Comparison of ENCODE assay signal across 11 mouse cellular contexts in genomic region chr12:84605860-84606259, GRCm38 (mm10). TPM values are rescaled to one million over a fixed set of nuclear protein-coding genes. Genes with fewer than 3 reads are reported as not detected.
DNase-seq lines count a peak whose midpoint lies in the region; ATAC-seq and TF ChIP-seq lines count a peak whose summit lies in the region.
"Had no signal": no experiment of that assay in that cellular context is flagged by ENCODE, and none has a peak within 500 bp of the region (broad histone marks: within the 10 kb centered on the region; RNA-seq: fewer than 3 reads in every experiment).

No protein-coding gene starts in this region.

- H3K36me3 ChIP-seq in lung, embryonic 14.5 days (ENCODE audit: insufficient read depth), result peaks cover 14% of the 10 kb centered on the region; the same call in 1 of the 2 replicates
- peaks cover 68% of the 10 kb centered on the region for H3K36me3 ChIP-seq in G1E (replicated peaks)
- H3K36me3 ChIP-seq in small intestine, adult 2 months (ENCODE audit: control insufficient read depth, insufficient read depth, low read length), result peaks cover 44% of the 10 kb centered on the region

- no peak overlapping the region for H3K4me2 ChIP-seq in lung, embryonic 14.5 days
- H3K4me2 ChIP-seq: liver, embryonic 13.5 days had no signal

- TF ChIP-seq POLR2A in small intestine, adult 2 months (IDR thresholded peaks at IDR 0.05; ENCODE audit: low read depth, low read length), result no peak

- 78% methylated on average over 7 of the region's 7 CpGs for WGBS in lung, embryonic 14.5 days
- WGBS in small intestine, adult 2 months, result 83% methylated on average over 7 of the region's 7 CpGs

- H3K9ac ChIP-seq in lung, embryonic 14.5 days, result no peak overlapping the region
- H3K9ac ChIP-seq: liver, embryonic 13.5 days had no signal

- TF ChIP-seq CTCF in lung, embryonic 14.5 days (IDR thresholded peaks at IDR 0.05; ENCODE audit: low read depth), result peak; percentile 47
- TF ChIP-seq CTCF in G1E (IDR thresholded peaks at IDR 0.05; ENCODE audit: low read depth, low read length), result peak; percentile 72
- TF ChIP-seq CTCF in small intestine, adult 2 months (IDR thresholded peaks at IDR 0.05; ENCODE audit: extremely low read depth, insufficient read length, insufficient replicate concordance, low read depth, low read length), result peak; percentile 39; the same call in 1 of the 2 replicates

- H3K27me3 ChIP-seq in lung, embryonic 14.5 days (ENCODE audit: insufficient read depth, low read length), result no peaks in the 10 kb centered on the region
- H3K27me3 ChIP-seq in G1E (ENCODE audit: insufficient read depth, low read length), result no peaks in the 10 kb centered on the region
- H3K27me3 ChIP-seq in small intestine, adult 2 months (ENCODE audit: control insufficient read depth, insufficient read depth, low read length), result no peaks in the 10 kb centered on the region
- H3K27me3 ChIP-seq: liver, embryonic 13.5 days had no signal

- H3K4me1 ChIP-seq in lung, embryonic 14.5 days (ENCODE audit: insufficient read depth), result no peaks in the 10 kb centered on the region
- H3K4me1 ChIP-seq in G1E (ENCODE audit: insufficient read depth, low read depth, low read length), result 0 out of 2 replicates have a peak, but pooled peaks cover 2% of the 10 kb centered on the region
- H3K4me1 ChIP-seq in small intestine, adult 2 months (ENCODE audit: control insufficient read depth, insufficient read depth, insufficient read length, low read length), result no peaks in the 10 kb centered on the region
- H3K4me1 ChIP-seq: liver, embryonic 13.5 days had no signal

- peak; percentile 22 for DNase-seq in gastrocnemius, postnatal 10 days
- DNase-seq in gastrocnemius, postnatal 14 days, result no peak
- DNase-seq in lung, embryonic 14.5 days, result no peak
- DNase-seq in lung, adult 18-20 months, result no peak
- peak; percentile 56 for DNase-seq in G1E (ENCODE audit: low spot score)
- no peak for DNase-seq in left cerebral cortex, adult 11 months (ENCODE audit: low spot score)
- DNase-seq in MN1 (ENCODE audit: low spot score), result no peak
- DNase-seq: cerebellum, adult 9-10 months; liver, embryonic 13.5 days had no signal

- no peak overlapping the region for H3K4me3 ChIP-seq in lung, embryonic 14.5 days (ENCODE audit: low read depth, low read length)
- no peak overlapping the region for H3K4me3 ChIP-seq in G1E (ENCODE audit: low read depth, low read length)
- no peak overlapping the region for H3K4me3 ChIP-seq in small intestine, adult 2 months (ENCODE audit: low read depth, low read length)
- H3K4me3 ChIP-seq: liver, embryonic 13.5 days had no signal

- intact Hi-C loops in gastrocnemius, postnatal 14 days (cut with DNase I; ENCODE audit: low total_unique reads), result no loop called here

- H3K9me3 ChIP-seq in lung, embryonic 14.5 days (ENCODE audit: low read depth, low read length), result no peaks in the 10 kb centered on the region
- no peaks in the 10 kb centered on the region for H3K9me3 ChIP-seq in G1E (replicated peaks)
- H3K9me3 ChIP-seq: liver, embryonic 13.5 days had no signal

- no peak for ATAC-seq in lung, embryonic 14.5 days (ENCODE audit: insufficient read depth)
- ATAC-seq in G1E (ENCODE audit: extremely low read depth, insufficient number of reproducible peaks, low FRiP score, poor library complexity, severe bottlenecking), result no peak

- H3K27ac ChIP-seq in lung, embryonic 14.5 days (ENCODE audit: low read depth), result no peak overlapping the region
- no peak overlapping the region for H3K27ac ChIP-seq in small intestine, adult 2 months (ENCODE audit: insufficient read depth, low read depth, low read length)
- H3K27ac ChIP-seq: liver, embryonic 13.5 days had no signal

RNA-seq across cellular contexts. Expression of gene Abcd4, which starts 11.4 kb away (rescaled TPM):
- total RNA-seq in gastrocnemius, postnatal 10 days (2021), result 1 to 10 TPM; 4.4 to 5.2 TPM
- total RNA-seq in gastrocnemius, postnatal 14 days (2021), result 1 to 10 TPM; 3.3 to 4.3 TPM
- 8.7 and 11.3 TPM in 2 replicates for polyA plus RNA-seq in lung, embryonic 14.5 days (2014; fragmentation: Nextera tagmentation; extraction: Ambion mirVana)
- total RNA-seq in G1E (2014; fragmentation: Nextera tagmentation) (11.9 and 31.2 TPM in 2 replicates), G1E (2017) (8.7 TPM in 2 replicates)
- 2.9 and 5.3 TPM in 2 replicates for polyA plus RNA-seq in G1E (2012)
- polyA plus RNA-seq in small intestine, adult 2 months (2012; rRNA removed), result 9.5 and 30.6 TPM in 2 replicates

RNA-seq across cellular contexts. Expression of gene Vrtn, which starts 35.0 kb away (rescaled TPM):
- total RNA-seq in gastrocnemius, postnatal 10 days (2021), result not detected
- not detected for total RNA-seq in gastrocnemius, postnatal 14 days (2021)
- polyA plus RNA-seq in lung, embryonic 14.5 days (2014; fragmentation: Nextera tagmentation; extraction: Ambion mirVana), result not detected in 2 replicates
- total RNA-seq in G1E (2014; fragmentation: Nextera tagmentation), result not detected in 2 replicates
- 0.05 TPM in 1 of 2 replicates, not detected in the other for total RNA-seq in G1E (2017)
- polyA plus RNA-seq in G1E (2012), result not detected in 2 replicates
- not detected in 2 replicates for polyA plus RNA-seq in small intestine, adult 2 months (2012; rRNA removed)
- polyA plus RNA-seq: heart, embryonic 14.5 days; liver, embryonic 13.5 days had no signal

RNA-seq across cellular contexts. Expression of gene Vsx2, which starts 36.3 kb away (rescaled TPM):
- total RNA-seq in gastrocnemius, postnatal 10 days (2021), result under 1 TPM in 1 of 2 experiments, not detected in 1; 0.07 TPM
- total RNA-seq in gastrocnemius, postnatal 14 days (2021), result not detected
- 0.05 TPM in 1 of 2 replicates, not detected in the other for polyA plus RNA-seq in lung, embryonic 14.5 days (2014; fragmentation: Nextera tagmentation; extraction: Ambion mirVana)
- total RNA-seq in G1E (2014; fragmentation: Nextera tagmentation) (not detected in 2 replicates), G1E (2017) (0.05 and 0.06 TPM in 2 replicates)
- polyA plus RNA-seq in G1E (2012), result not detected in 2 replicates
- not detected in 2 replicates for polyA plus RNA-seq in small intestine, adult 2 months (2012; rRNA removed)
- polyA plus RNA-seq: heart, embryonic 14.5 days; liver, embryonic 13.5 days had no signal

Comparison
In these comparisons a context has a peak if more than half of its experiments do, and no peak if none do; other contexts are left out.
1. DNase-seq: peak in gastrocnemius, postnatal 10 days (single experiment) and G1E (single experiment); none in gastrocnemius, postnatal 14 days (single experiment), lung, embryonic 14.5 days (single experiment), lung, adult 18-20 months (0 of 2), left cerebral cortex, adult 11 months (single experiment) and MN1 (single experiment).
2. Peak in every context shown above with its lines, with median percentiles within 50 percentile points of each other: CTCF ChIP-seq.